Mouse (Mus musculus) liver (tissue): ENCODE measurements around the gene Asb14.
"Not testable (repeated sequence)": the region's sequence is repeated elsewhere in the genome, so short reads cannot be mapped to it uniquely, and the experiment has no call there.

Source experiments
- DNase-seq: peaks from one replicate; pipeline ENCODE4 v3.0.0-alpha.2; 2020; ENCODE audit warnings: mixed read lengths

Asb14 gene

DNA sequence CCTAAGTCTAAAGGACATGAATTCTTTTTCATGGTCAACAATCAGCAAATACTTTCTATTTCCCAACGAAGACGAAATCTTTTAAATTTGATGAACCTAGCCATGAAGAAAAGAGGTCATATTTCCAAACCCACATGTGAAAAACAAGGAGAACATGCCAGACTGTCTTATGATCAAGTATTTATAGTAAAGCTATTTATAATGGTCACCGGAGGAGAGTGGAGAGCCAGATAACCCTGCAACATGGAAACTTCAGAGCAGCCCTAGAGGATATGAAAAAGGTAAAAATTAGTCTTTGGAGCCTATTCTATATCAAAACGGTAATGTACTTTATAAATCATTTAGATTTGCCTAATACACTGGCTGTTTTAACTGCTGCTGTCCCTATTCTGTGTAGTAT lies at the start of gene Asb14:
TSS of gene Asb14 (plus strand) at position 166 of the 400 bp plus-strand sequence.
- DNase-seq: no peak

- peak; percentile 27 for DNase-seq
Observed at GRCm38 (mm10) chr14:26853053-26853452, 41.3 kb upstream of the Asb14 start.

GRCm38 (mm10) chr14:26854066-26854465 lies 40.3 kb upstream of the Asb14 start:
- no peak for DNase-seq

- no peak for DNase-seq
Observed at GRCm38 (mm10) chr14:26858364-26858763, 36.0 kb upstream of the Asb14 start.

DNA sequence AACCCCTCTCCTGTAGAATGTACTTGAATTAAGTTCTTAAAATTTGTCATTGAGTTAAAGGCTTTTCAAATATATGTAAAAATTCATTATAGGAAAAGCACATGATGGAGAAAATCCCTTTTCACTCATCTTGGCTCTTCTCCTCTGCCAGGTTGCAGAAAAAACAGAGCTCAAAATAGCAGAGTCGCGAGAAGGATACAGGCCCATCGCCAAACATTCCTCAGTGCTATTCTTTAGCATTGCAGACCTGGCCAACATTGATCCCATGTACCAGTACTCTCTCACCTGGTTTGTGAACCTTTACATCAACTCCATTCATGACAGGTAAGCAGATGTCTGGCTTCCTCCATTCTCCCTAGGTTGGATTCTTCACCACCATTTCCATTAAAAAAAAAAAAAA lies 35.3 kb upstream of the Asb14 start:
- no peak for DNase-seq

- peak; percentile 11 for DNase-seq
Observed at GRCm38 (mm10) chr14:26867356-26867755, 27.0 kb upstream of the Asb14 start.

GRCm38 (mm10) chr14:26868299-26868698 lies 26.1 kb upstream of the Asb14 start:
- DNase-seq: no peak

- DNase-seq: no peak
Observed at GRCm38 (mm10) chr14:26878756-26879155, 15.6 kb upstream of the Asb14 start.

DNA sequence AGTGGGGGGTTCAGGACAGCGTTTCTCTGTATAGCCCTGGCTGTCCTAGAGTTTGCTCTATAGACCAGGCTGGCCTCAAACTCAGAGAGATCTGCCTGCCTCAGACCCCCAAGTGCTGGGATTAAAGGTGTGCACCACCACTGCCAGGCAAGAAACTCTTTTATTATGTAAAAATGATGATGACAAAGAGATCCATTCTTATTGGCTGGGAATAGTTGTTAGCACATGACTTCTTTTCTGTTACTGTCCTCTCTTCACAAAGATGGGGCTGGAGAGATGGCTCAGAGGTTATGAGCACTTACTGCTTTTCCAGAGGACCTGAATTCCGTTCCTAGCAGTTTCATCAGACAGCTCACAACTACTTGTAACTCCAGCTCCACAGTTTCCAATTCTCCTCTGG lies 14.4 kb upstream of the Asb14 start:
- DNase-seq: no peak

- DNase-seq: no peak
Observed at GRCm38 (mm10) chr14:26881700-26882099, 12.7 kb upstream of the Asb14 start.

GRCm38 (mm10) chr14:26887244-26887643 lies 7.1 kb upstream of the Asb14 start:
- DNase-seq: no peak

DNA sequence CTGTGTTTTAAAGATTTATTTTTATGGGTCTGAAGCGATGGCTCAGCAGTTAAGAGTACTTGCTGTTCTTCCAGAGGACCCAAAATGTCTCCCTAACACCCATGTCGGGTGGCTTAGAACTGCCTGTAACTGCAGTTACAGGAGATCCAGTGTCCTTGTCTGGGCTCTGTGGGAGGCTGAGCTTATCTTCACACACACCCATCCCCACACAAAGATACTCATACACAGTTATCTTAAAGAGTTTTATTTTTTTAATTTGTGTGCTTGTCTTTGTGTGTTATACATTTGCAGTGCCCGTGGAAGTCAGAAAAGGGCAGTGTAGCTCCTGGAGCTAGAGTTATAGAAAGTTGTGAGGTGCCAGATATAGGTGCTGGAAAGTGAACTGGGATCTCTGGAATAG lies 3.6 kb upstream of the Asb14 start:
- DNase-seq: no peak

- DNase-seq: no peak
Observed at GRCm38 (mm10) chr14:26899490-26899889, 5.1 kb downstream of the Asb14 start.

DNA sequence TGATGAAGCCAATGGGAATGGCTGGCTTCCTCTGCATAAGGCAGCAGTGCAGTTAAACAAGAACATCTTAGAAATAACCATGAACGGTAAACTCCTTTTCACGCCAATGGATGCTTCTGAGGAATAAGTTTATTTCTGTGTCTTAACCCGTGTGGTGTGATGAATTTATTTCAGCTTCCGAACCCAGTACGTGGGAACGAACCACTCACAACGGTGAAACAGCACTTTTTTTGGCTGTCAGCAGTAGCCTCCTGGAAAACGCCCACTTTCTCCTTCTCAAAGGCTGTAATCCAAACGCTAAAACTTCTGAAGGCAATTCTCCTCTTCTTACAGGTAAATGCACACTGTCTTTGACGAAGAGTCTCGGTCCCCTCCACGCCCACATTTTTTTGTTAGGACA lies 6.5 kb downstream of the Asb14 start:
- no peak for DNase-seq

DNA sequence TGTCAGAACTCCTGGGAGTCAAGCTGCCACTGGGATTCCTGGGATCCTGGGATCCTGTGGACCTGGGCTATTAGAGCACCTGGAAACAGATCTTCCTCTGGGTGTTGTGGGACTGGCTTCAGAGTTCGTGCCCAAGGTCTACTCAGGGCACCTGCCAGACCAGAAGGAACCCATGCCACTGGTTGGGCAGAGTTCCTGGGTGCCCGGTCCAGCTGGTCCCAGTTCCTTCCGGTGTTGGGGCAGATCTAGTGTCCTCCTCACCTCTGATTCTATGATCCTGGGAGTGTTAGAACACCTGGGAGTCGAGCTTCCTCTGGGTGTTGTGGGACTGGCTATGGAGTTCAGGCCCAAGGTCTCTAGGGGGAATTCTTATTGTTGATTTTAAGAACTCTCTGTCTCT lies 13.0 kb downstream of the Asb14 start:
- DNase-seq: no peak

DNA sequence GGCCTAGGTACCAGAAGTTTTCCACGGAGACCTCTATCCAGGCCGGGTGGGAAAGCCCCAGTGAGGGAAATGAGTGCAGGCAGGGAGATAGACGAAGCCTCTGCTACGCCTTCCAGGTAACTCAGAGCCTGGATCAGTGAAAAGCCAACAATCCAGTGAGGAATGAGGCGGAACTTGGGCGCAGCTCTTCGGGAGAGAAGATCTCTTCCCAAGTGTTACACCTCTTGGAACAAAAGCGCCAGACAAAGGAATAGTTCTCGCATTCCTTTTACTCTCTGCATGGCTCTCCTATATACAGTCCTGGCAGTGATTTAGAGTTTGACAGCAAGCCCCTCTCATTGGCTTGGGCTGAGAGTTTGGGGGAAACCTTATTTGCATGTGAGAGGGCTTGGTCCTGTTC lies 16.1 kb downstream of the Asb14 start:
- not testable (repeated sequence) for DNase-seq

GRCm38 (mm10) chr14:26911201-26911600 lies 16.8 kb downstream of the Asb14 start:
- DNase-seq: no peak

GRCm38 (mm10) chr14:26911826-26912225 lies 17.5 kb downstream of the Asb14 start:
- no peak for DNase-seq

- DNase-seq: no peak
Observed at GRCm38 (mm10) chr14:26913681-26914268, 19.4 kb downstream of the Asb14 start.

- DNase-seq: no peak
Observed at GRCm38 (mm10) chr14:26919310-26919709, 25.0 kb downstream of the Asb14 start.

DNA sequence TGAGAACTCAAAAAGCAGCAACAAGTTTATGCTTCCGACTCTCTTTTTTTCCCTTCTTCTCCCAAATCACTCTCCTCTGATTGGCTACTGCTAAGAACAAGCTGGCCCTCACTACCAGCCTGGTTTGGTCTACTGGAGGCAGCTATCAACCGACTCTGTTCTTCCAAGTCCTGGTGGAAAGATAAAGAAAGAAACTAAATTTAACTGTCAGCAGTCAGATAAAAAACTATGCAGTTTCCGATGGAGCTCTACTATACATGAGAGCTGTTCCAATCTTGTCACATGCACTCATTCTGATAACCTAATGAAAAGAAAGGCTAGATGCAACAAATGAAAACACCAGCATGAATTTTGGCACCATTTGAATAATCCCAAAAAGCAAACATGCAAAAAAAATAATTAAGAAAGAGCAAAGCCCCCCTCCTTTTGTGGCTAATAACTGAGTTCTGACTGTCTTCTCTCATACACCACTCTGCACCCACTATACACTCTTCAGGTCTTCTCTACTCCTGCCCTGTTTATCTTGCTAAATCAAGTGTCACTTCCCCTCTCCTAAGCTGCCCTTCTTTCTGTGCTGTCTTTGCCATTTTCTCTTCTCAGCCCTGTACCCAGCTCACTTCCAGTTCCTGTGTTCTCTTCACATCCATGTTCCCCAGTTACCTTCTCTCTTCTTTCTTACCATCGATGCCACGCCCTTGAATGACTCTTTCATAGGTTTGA lies 29.5 kb downstream of the Asb14 start:
- DNase-seq: no peak

DNA sequence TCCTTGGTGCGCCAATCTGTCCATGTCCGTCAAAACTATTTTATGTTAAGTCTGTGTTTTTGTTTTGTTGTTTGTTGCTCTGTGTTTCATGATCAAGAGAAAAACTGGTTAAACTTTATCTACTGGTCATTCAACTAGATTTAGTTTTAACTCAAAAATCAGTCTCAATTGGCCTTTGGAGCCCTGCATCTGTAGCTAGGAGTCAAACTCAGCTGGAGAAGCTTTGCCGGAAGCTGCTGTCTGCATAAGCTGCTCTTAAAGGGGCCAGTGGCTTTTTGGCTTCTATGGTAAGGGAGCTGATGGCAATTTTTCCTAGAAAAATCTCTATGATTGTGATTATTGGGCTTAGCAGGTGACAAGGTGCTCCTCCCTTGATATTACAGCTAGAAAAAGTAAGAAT lies 40.5 kb downstream of the Asb14 start:
- DNase-seq: no peak

DNA sequence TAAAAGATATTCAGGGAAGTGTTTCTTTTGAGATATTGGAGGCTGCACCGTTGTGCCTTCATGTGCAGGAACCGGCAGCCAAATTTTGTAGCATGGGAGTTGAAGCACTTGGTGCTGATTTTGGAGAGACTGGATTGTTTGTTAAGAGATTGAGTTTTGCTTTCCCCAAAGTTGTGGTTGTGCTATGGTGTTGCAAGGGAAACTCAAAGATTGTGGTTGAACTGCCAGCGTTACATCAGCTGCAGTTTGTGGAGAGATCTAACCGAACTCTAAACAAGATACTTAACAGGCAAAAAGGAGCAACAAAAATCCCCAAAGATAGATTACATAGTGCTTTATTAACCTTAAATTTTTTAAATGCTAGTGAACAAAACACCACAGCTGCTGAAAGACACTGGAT lies 41.2 kb downstream of the Asb14 start:
- DNase-seq: no peak

- not testable (repeated sequence) for DNase-seq
Observed at GRCm38 (mm10) chr14:26956139-26956538, 61.8 kb downstream of the Asb14 start.

- no peak for DNase-seq
Observed at GRCm38 (mm10) chr14:26960518-26960917, 66.2 kb downstream of the Asb14 start.
